Mouse (Mus musculus) 3134 (cell line): ENCODE data around the gene Cldn3.

Experiments
- DNase-seq: peaks from one replicate; pipeline ENCODE4 v3.0.0-alpha.2; 2011; ENCODE audit warnings: low spot score; ENCODE audit not compliant: insufficient read length; ENCODE audit errors: extremely low read depth

The Cldn3 gene

DNA sequence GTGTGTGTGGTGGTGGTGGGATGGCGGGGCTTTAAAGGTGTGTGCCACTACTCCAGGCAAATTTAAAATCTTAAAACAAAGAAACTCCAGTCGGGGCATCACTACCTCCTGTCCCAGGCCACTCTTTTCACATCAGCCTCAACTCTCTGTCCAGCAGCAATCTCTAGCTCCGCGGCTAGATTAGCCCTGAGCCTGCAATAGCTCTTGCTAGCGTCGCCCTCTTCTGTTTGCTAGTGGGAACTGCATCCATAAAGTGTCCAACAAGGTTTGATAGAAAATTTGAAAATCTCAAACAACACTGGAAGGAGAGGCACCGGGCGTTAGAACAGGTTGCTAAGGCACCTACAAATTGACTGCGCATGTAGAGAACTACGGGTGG, 20.6 kb upstream of the Cldn3 start:
- no peak for DNase-seq

- DNase-seq, result no peak
Measured at GRCm38 (mm10) chr5:134965852-134966821, 19.9 kb upstream of the Cldn3 start.

GRCm38 (mm10) chr5:134967164-134967944, 18.7 kb upstream of the Cldn3 start:
- DNase-seq, result no peak

DNA sequence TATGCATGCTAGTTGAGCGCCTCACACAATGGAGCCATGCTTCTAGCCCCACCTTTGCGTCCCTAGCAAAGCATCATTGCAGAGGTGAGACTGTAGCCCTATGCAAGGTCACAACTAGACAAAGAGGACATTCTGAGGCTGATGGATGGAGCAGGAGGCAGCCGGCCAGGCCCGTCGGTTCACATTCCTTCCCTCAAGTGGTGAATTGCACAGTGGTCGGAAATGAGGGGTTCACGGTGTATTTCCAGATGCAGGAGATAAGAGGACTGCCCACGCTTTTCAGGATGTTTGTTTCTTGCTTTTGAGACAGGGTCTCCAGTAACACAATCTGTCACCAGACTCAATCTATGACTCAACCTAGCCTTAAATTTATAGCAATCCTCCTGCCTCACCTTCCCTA, 15.3 kb upstream of the Cldn3 start:
- DNase-seq, result no peak

GRCm38 (mm10) chr5:134973081-134973480, 12.9 kb upstream of the Cldn3 start:
- no peak for DNase-seq

- no peak for DNase-seq
Measured at GRCm38 (mm10) chr5:134973526-134973925, 12.5 kb upstream of the Cldn3 start.

- DNase-seq, result no peak
Measured at GRCm38 (mm10) chr5:134974294-134974693, 11.7 kb upstream of the Cldn3 start.

DNA sequence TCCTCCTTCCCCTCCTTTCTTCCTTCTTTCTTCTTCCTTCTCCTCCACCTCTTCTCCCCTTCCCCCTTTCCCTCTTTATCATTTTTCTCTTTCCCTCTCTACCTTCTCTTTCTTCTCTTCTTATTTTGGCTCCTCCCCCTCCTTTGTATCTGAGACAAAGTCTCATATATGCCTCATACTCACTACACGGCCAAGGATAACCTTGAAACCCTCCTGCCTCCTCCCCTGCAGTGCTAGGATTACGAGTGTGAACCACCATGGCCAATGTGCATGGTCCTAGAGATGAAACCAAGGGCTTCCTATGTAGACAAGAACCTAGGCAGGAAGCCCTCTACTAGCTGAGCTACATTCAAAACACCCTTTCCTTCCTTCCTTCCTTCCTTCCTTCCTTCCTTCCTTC, 11.1 kb upstream of the Cldn3 start:
- no peak for DNase-seq

GRCm38 (mm10) chr5:134976164-134976563, 9.8 kb upstream of the Cldn3 start:
- DNase-seq, result no peak

GRCm38 (mm10) chr5:134976577-134977250, 9.3 kb upstream of the Cldn3 start:
- no peak for DNase-seq

DNA sequence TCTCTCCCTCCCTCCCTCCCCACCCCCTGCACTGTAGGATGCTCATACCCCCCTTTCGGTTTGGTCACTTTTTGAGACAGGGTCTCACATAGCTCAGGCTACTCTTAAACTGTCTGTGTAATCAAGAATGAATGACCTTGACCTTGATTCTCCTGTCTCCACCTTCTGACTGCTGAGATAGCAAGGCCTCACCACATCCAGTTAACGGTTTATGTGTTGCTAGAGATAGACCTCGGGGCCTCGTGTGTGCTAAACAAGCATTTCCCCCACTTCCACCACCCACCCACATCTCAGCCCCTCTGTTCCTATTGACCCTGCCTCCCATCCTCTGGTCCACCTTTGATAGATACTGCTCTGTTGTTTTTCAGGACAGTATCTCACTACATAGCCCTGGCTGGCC, 8.2 kb upstream of the Cldn3 start:
- no peak for DNase-seq

DNA sequence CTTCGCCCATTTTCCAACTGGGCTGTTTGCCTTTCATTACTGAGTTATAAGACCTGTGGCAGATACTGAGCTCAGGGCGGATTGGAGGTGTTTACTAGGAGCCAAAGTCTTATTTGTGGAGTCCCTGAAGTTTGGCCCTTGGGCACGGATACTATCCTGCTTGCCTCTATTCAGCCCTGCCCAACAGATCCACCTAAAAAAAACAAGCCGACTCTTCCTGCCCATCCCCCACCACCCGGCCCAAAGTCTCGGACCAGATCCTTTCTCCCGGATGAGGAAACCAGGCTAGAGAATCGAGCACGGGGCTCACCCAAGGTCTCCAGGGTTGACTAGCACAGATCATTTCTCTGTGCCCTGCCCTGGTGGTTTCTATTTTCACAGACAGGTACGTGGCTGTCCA, 4.9 kb upstream of the Cldn3 start:
- no peak for DNase-seq

- DNase-seq, result no peak
Measured at GRCm38 (mm10) chr5:134983111-134983510, 2.9 kb upstream of the Cldn3 start.

GRCm38 (mm10) chr5:134983771-134984170, 2.2 kb upstream of the Cldn3 start:
- no peak for DNase-seq

DNA sequence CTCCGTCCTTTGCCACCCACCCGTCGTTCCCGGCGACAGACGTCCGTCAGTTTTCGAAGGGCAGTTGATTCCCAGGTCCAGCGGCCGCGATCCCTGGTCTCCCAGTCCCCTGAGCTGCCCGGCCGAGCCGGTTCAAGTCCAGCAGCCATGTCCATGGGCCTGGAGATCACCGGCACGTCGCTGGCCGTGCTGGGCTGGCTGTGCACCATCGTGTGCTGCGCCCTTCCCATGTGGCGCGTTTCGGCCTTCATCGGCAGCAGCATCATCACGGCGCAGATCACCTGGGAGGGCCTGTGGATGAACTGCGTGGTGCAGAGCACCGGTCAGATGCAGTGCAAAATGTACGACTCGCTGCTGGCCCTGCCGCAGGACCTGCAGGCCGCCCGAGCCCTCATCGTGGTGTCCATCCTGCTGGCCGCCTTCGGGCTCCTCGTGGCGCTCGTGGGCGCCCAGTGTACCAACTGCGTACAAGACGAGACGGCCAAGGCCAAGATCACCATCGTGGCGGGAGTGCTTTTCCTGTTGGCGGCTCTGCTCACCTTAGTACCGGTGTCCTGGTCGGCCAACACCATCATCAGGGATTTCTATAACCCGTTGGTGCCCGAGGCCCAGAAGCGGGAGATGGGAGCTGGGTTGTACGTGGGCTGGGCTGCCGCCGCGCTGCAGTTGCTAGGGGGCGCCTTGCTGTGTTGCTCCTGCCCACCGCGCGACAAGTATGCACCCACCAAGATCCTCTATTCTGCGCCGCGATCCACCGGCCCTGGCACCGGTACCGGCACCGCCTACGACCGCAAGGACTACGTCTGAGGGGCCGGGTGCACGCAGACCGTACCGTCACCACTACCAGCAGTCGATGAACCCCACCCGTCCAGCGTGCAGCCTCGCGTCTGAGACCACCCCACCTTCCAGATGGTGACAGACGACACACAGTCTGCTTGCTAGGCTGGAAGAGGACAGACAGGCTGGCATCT, 569 bp downstream of the Cldn3 start:
- no peak for DNase-seq

- DNase-seq, result no peak
Measured at GRCm38 (mm10) chr5:134989166-134989565, 3.2 kb downstream of the Cldn3 start.

DNA sequence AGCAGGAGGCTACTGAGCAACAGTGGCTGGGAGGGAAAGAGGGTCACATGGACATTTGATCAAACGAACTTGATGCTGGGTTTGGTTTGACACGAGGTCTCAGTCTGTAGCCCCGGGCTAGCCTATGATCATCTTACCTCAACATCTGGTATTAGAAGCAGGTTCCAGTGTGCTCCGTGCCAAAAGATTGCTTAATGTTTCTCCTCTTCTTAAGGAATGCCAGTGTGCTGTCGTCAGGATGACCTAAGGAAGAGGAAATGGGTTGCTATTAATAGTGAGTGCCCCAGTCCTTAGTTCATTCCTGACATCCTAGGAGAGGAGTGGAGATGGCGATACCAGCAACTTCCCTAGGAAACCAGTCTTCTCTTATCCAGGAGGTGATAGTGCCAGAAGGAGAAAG, 3.7 kb downstream of the Cldn3 start:
- DNase-seq, result peak; percentile 75

DNA sequence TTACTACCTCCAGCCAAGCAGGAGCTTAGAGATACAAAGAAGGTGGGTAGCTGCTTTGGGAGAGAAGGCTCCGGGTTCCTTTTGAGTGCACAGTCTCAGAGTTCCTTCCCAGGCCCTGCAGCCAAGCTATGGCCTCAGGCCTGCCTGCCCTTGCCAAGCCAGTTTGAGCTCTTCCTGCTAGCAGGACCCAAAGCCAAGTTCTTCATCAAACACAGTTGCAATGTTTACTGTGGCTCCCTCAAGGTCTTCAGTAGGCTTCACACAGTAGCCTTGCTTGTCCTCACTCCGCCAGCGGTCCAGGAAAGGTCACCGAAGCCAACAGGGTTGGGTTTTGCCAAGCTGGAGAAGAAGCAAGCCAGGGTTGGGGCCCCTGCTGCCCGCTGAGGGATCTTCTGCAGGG, 6.6 kb downstream of the Cldn3 start:
- no peak for DNase-seq

DNA sequence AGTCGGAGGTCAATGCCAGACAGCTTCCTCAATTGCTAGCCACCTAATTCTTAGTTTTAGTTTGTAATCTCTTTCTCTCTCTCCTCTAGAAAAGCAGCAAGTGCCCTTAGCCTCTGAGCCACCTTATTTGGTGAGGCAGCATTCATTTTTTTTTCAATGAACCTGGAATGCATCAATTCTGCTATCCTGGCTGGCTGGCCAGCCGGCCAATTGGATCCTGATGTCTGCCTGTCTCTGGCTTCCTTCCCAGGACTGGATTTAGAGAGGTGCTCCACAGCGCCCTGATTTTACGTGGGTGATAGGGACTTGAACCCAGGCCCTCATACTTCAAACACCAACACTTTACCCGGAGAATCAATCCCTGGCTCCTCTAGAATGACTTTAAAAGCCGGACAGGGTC, 12.3 kb downstream of the Cldn3 start:
- DNase-seq, result no peak

- no peak for DNase-seq
Measured at GRCm38 (mm10) chr5:134999797-135000196, 13.8 kb downstream of the Cldn3 start.
